Mouse (Mus musculus) erythroblast, embryonic 14.5 days (primary cell): ENCODE measurements around the gene Klhdc8a.

Source experiments
- GATA1 ChIP-seq: IDR thresholded peaks from 2 replicates; pipeline ENCODE4 v1.6.1; 2012; ENCODE audit warnings: low read length, inconsistent platforms, mixed read lengths
- TAL1 ChIP-seq: IDR thresholded peaks from 3 replicates; pipeline ENCODE4 v1.6.1; 2012; ENCODE audit warnings: low read length, inconsistent platforms, mixed read lengths

DNA sequence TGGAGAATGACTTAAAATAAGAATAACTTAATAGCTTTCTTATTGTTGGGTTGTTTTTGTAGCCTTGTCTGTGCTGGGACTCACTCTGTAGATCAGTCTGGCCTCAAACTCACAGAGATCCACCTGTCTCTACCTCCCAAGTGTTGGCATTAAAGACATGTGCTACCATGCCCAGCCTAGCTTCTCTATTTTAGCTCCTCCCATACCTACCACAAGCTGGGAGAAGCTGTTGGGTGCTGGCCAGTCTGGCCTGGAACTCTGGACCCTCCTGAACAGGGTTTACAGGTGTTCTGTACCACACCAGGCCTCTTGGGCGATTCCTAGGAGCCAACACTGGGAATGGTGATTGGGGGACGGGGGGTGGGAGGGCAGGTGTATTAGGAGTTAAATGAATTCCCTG is 44.8 kb downstream of the Klhdc8a start:
- TF ChIP-seq GATA1 (no peak), TAL1 (no peak)
